Mouse (Mus musculus) liver, adult 2 months (tissue): ENCODE results near the gene Crtc2. TPM values are rescaled to one million over a fixed set of nuclear protein-coding genes. Genes with fewer than 3 reads are reported as not detected.

Source experiments
- DNase-seq: peaks from one replicate; pipeline ENCODE4 v3.0.0-alpha.2; 2011; ENCODE audit warnings: low read depth, low spot score; ENCODE audit errors: extremely low read depth
- H3K27ac ChIP-seq: fragments of 200-500 bp; replicated peaks from 2 replicates; pipeline ENCODE4 v1.5.1; 2012; ENCODE audit warnings: low read depth, mild to moderate bottlenecking, control low read depth, inconsistent platforms, low read length; ENCODE audit not compliant: insufficient read depth
- H3K27me3 ChIP-seq: fragments of 200-500 bp; 2 replicates; pipeline ENCODE4 v1.6.1; 2012; ENCODE audit warnings: mild to moderate bottlenecking, moderate library complexity, low read length, inconsistent platforms; ENCODE audit not compliant: control insufficient read depth, insufficient read depth
- H3K36me3 ChIP-seq: fragments of 200-500 bp; 2 replicates; pipeline ENCODE4 v1.6.1; 2012; ENCODE audit warnings: low read length, inconsistent platforms; ENCODE audit not compliant: control insufficient read depth, insufficient read depth
- H3K4me1 ChIP-seq: fragments of 200-500 bp; 2 replicates; pipeline ENCODE4 v1.6.1; 2011; ENCODE audit warnings: low read length; ENCODE audit not compliant: control insufficient read depth, insufficient read depth
- H3K4me3 ChIP-seq: fragments of 200-500 bp; 2 replicates; pipeline ENCODE4 v1.5.1; 2011; ENCODE audit warnings: low read depth, mild to moderate bottlenecking, control low read depth, low read length, moderate library complexity; ENCODE audit not compliant: insufficient read depth
- H3K79me2 ChIP-seq: fragments of 200-500 bp; 2 replicates; pipeline ENCODE4 v1.6.1; 2012; ENCODE audit warnings: inconsistent platforms, mild to moderate bottlenecking, low read length, moderate library complexity; ENCODE audit not compliant: control insufficient read depth, insufficient read depth
- H3K9ac ChIP-seq: fragments of 200-500 bp; 2 replicates; pipeline ENCODE4 v1.6.1; 2012; ENCODE audit warnings: low read depth, mild to moderate bottlenecking, control low read depth, inconsistent platforms, low read length
- CTCF ChIP-seq: fragments of 200-500 bp; IDR thresholded peaks from 2 replicates; pipeline ENCODE4 v1.5.1; 2011; ENCODE audit warnings: low read depth, low read length, control low read depth
- POLR2A ChIP-seq: fragments of 200-500 bp; IDR thresholded peaks from 2 replicates; pipeline ENCODE4 v1.6.1; 2011; ENCODE audit warnings: low read length, control low read depth; ENCODE audit not compliant: insufficient read depth; ENCODE audit errors: extremely low read depth
- WGBS: fragments of 180-500 bp; shearing (Covaris S2); methylation state at CpG from one replicate; pipeline ENCODE4 v1.1.7; 2018; 5-methylcytosine and 5-hydroxymethylcytosine counted together
- polyA plus RNA-seq: library from polyadenylated mRNA; depleted of rRNA; stranded (reverse); fragments of >200 nt; gene quantifications from 2 replicates; pipeline ENCODE4 v1.2.3, GENCODE M21; 2012
- total RNA-seq: library from RNA; depleted of rRNA; stranded (reverse); fragments of >200 nt; gene quantifications from 2 replicates; pipeline ENCODE4 v1.2.3, GENCODE M21; 2014

The Crtc2 gene
- total and polyA plus RNA-seq, 2 experiments = 6.8 to 34.4 TPM

DNA sequence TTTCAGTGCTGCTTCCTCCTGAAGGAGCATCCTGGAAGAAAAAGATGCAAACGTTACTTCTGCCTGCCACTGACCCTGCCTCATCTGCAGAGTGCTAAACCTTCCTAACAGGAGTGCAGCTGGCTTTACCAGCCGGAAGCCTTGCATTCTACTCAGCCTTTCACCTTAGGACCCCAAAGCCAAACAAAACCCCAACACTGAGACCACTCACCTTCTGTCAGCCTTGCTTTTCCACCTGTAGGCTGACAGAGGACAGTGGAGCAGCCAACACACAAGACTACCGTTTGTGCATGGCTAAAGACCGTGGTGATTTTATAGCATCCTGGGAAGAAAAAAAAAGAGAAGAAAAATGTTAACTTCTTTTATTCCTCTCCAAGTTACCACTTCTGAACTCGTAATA lies 41.2 kb upstream of the Crtc2 start:
- H3K27me3 ChIP-seq = no peaks in the 10 kb centered on the region
- H3K4me3 ChIP-seq = peak overlapping the region; percentile 98
- H3K79me2 ChIP-seq = peaks cover 9% of the 10 kb centered on the region; the same call in 1 of the 2 replicates
- DNase-seq = no peak
- H3K4me1 ChIP-seq = peaks cover 11% of the 10 kb centered on the region
- peak overlapping the region; percentile 98 for H3K9ac ChIP-seq
- H3K27ac ChIP-seq = no peak overlapping the region; the same call in 1 of the 2 replicates
- no peak for TF ChIP-seq CTCF
- no peak for TF ChIP-seq POLR2A
- peaks cover 43% of the 10 kb centered on the region for H3K36me3 ChIP-seq
- WGBS = 3% methylated on average over 5 of the region's 5 CpGs

GRCm38 (mm10) chr3:90213377-90213866 lies 40.5 kb upstream of the Crtc2 start, which contains the start of the genes Rps27 and Rab13:
Gene Rps27 (minus strand): TSS chr3:90213651.
Gene Rab13 (plus strand): TSS chr3:90213695.
- Histone ChIP-seq H3K9ac (peak within 1 kb of the TSS; percentile 98), H3K36me3 (peaks cover 36% of the 10 kb centered on the region), H3K27ac (peak within 1 kb of the TSS; percentile 97), H3K4me3 (peak within 1 kb of the TSS; percentile 98), H3K4me1 (peaks cover 11% of the 10 kb centered on the region), H3K79me2 (peaks cover 9% of the 10 kb centered on the region; the same call in 1 of the 2 replicates), H3K27me3 (no peaks in the 10 kb centered on the region)
- under 1% methylated on average over 42 of the region's 42 CpGs for WGBS
- peak; percentile 93 for DNase-seq
- TF ChIP-seq POLR2A (peak; percentile 84), CTCF (no peak)

- Histone ChIP-seq H3K4me1 (peaks cover 11% of the 10 kb centered on the region), H3K27me3 (no peaks in the 10 kb centered on the region), H3K9ac (peak overlapping the region; percentile 14; the same call in 1 of the 2 replicates), H3K27ac (peak overlapping the region; percentile 30; the same call in 1 of the 2 replicates), H3K79me2 (peaks cover 9% of the 10 kb centered on the region; the same call in 1 of the 2 replicates), H3K36me3 (peaks cover 30% of the 10 kb centered on the region), H3K4me3 (peak overlapping the region; percentile 43)
- DNase-seq = peak; percentile 51
- TF ChIP-seq POLR2A (no peak), CTCF (no peak)
- WGBS = 17% methylated on average over 12 of the region's 12 CpGs
Measured at GRCm38 (mm10) chr3:90213956-90214684, 39.8 kb upstream of the Crtc2 start.

- Histone ChIP-seq H3K4me3 (no peak overlapping the region), H3K9ac (no peak overlapping the region), H3K4me1 (peaks cover 13% of the 10 kb centered on the region), H3K27ac (no peak overlapping the region), H3K36me3 (peaks cover 15% of the 10 kb centered on the region), H3K79me2 (peaks cover 9% of the 10 kb centered on the region; the same call in 1 of the 2 replicates), H3K27me3 (no peaks in the 10 kb centered on the region)
- no peak for TF ChIP-seq CTCF
- no peak for TF ChIP-seq POLR2A
- DNase-seq = no peak
- WGBS = 50% methylated on average over 1 of the region's 1 CpGs
Measured at GRCm38 (mm10) chr3:90215825-90216380, 38.1 kb upstream of the Crtc2 start.

- H3K27ac ChIP-seq = peak overlapping the region; percentile 83
- no peaks in the 10 kb centered on the region for H3K79me2 ChIP-seq
- H3K4me3 ChIP-seq = peak overlapping the region; percentile 75; the same call in 1 of the 2 replicates
- WGBS = 3% methylated on average over 6 of the region's 6 CpGs
- no peak for TF ChIP-seq CTCF
- no peak for TF ChIP-seq POLR2A
- no peaks in the 10 kb centered on the region for H3K27me3 ChIP-seq
- H3K36me3 ChIP-seq = no peaks in the 10 kb centered on the region
- peaks cover 6% of the 10 kb centered on the region for H3K4me1 ChIP-seq
- peak overlapping the region; percentile 56 for H3K9ac ChIP-seq
- peak; percentile 72 for DNase-seq
Measured at GRCm38 (mm10) chr3:90220088-90220487, 33.9 kb upstream of the Crtc2 start.
